Mouse (Mus musculus) Patski (cell line): ENCODE data around the gene Smyd1. TPM values are rescaled to one million over a fixed set of nuclear protein-coding genes. Genes with fewer than 3 reads are reported as not detected.

Experiments
- ATAC-seq: fragments of 100-300 bp; one replicate; pipeline ENCODE4 v1.8.0; 2021
- CTCF ChIA-PET: fragments of 350-600 bp; sonication (Branson Sonifier 250); formaldehyde crosslinking; loops from one replicate; lab custom pipeline; 2022; ENCODE audit warnings: inconsistent platforms; lab: Charles Lee
- POLR2A ChIA-PET: fragments of 350-600 bp; sonication (Branson Sonifier 250); formaldehyde crosslinking; loops from one replicate; lab custom pipeline; 2022; ENCODE audit warnings: antibody characterized with exemption, inconsistent platforms; lab: Charles Lee
- DNase-seq: peaks from one replicate; pipeline ENCODE4 v3.0.0-alpha.2; 2011; ENCODE audit warnings: low read depth, low spot score
- H3K27me3 ChIP-seq: fragments of 371-371 bp; one replicate; pipeline ENCODE4 v1.5.1; 2021
- CTCF ChIP-seq: fragments of 100-300 bp; IDR thresholded peaks from one replicate; pipeline ENCODE4 v1.5.1; 2021
- in situ Hi-C: fragments of 300-500 bp; cut with MboI; formaldehyde crosslinking; loops from 3 replicates; pipeline ENCODE4 v1.11.1; 2018; ENCODE audit warnings: low pct_unique_long_range_greater_than_20kb, mixed read lengths
- polyA plus RNA-seq: library from polyadenylated mRNA; unstranded; gene quantifications from one replicate; pipeline ENCODE4 v1.2.3, GENCODE M21; 2021

Smyd1 gene
- polyA plus RNA-seq, 1 experiment from 2014 or later = 0.71 TPM

DNA sequence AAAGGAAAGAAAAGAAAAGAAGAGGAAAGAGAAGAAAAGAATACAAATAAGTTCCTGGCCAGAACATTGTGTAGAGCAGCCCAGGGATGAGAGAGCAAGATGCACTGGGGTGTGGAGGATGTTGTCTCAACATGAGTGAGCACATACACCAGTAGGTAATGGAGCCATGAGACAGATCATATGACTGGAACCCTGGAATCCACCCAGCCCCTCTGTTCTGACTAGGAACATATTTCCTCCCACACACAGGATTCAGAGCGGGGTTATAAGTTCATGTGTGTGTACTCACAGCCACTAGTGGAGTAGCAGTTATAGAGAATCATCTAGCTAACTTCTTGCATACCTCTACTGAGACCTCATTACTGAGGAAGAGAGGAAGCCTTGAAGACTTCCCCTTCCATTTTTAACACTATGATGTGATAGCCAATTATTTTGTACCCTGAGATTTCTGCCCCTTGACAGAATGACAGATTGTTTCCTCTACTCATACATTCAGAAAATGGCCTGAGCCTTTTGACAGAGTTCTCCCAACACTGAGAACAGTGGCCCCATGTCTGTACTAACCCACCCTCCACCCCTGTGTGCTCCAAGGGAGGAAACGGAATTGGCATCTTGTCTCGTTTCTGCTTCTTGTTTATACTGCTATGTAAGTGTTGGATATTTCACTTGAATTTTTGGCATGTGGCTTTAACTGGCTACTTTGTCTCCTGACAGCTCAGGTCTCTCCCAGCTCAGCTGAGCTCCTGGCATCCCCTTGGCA lies 97.7 kb downstream of the Smyd1 start:
- ChIA-PET POLR2A (no interaction called here), CTCF (interaction anchor here (0.9 to 1.6 kb wide), 3 partner anchors 12 to 75 kb away, joined by 3 to 5 read pairs (median 3); partner anchors contain the start of gene Krcc1)
- H3K27me3 ChIP-seq = no peaks in the 10 kb centered on the region
- ATAC-seq = peak; percentile 79
- TF ChIP-seq CTCF = no peak
- in situ Hi-C loops = no loop called here
- DNase-seq = peak; percentile 80

DNA sequence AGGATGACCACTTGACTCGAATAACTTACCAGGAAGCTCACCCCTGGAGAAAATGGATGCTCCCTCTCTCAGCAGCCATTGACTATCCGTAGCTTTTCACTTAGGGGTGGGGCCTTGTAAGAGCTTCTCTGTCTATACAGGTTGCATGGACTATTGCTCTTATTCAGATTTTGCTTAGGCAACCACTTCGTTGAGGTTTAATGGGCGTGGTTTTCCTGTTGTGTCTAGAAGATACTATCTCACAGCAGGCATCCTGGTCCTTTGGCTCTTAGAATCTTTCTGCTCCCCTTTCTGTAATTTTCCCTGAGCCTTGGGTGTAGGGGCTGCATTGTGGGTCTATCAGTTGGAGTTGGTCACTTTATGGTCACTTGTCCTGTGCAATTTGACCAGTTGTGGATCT lies 100.5 kb downstream of the Smyd1 start:
- DNase-seq (no peak), ATAC-seq (no peak)
- CTCF ChIA-PET = no interaction called here
- H3K27me3 ChIP-seq = no peaks in the 10 kb centered on the region
- TF ChIP-seq CTCF = no peak
- POLR2A ChIA-PET = no interaction called here
- in situ Hi-C loops = no loop called here

DNA sequence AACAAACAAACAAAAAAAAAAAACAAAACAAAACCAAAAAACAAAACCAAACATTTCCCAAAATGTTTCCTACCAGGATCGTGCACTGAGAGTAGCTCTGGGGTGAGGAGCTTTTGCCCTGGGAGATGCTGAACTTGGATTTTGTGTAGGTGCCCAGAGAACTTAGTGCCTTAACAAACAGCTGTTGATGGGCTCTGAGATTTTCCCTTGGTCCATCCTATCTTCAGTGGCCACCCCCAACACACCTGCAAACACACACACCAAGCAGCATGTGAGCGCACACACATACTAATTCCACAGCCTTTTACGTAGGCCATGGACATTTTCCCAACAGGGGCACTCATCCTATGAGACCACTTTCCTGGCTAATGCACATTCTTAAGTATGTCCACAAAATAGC lies 109.6 kb downstream of the Smyd1 start:
- in situ Hi-C loops = no loop called here
- CTCF ChIA-PET = no interaction called here
- TF ChIP-seq CTCF = no peak
- H3K27me3 ChIP-seq = no peaks in the 10 kb centered on the region
- DNase-seq (no peak), ATAC-seq (no peak)
- POLR2A ChIA-PET = no interaction called here

DNA sequence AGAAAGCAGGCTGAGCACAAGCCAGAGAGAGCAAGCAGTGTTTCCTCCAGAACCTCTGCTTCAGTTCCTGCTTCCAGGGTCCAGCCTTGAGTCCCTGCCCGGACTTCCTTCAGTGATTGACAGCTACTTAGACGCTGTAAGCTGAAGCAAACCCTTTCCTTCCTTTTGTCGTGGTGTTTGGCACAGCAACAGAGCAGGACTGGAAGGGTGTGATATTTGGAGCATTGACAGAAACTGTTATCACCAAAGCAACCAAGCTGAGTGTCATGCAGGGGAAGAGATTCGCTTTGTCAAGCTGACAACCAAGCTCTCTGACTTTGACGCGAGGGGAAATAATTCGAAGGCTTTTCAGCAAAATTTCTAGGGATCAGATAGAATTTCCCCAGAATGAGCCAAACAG lies 110.1 kb downstream of the Smyd1 start:
- TF ChIP-seq CTCF = no peak
- ATAC-seq (no peak), DNase-seq (no peak)
- CTCF ChIA-PET = no interaction called here
- POLR2A ChIA-PET = no interaction called here
- H3K27me3 ChIP-seq = no peaks in the 10 kb centered on the region
- in situ Hi-C loops = no loop called here

DNA sequence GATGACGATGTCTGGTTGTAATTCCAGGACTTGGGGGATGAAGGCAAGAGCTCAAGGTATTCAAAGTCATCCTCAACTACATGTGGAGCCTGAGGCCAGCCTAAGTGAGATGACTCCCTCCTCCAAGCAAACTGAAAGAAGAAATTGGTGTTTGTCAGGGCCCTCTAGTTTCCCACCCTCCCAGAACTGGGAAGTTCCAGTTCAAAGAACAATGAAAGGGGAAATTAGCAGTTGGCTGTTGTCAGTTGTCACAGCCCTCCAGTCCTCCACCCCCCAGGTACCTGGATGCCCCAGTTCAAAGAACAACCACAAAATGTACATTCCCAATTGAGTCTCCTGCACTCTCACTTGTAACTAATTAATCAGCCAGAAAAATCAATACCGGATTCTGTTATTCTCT lies 113.3 kb downstream of the Smyd1 start:
- DNase-seq (no peak), ATAC-seq (no peak)
- in situ Hi-C loops = no loop called here
- no peak for TF ChIP-seq CTCF
- POLR2A ChIA-PET = no interaction called here
- CTCF ChIA-PET = interaction anchor here (1.2 to 1.3 kb wide), 2 partner anchors 9 to 12 kb away, joined by 3 to 4 read pairs; no protein-coding TSS in a partner anchor
- H3K27me3 ChIP-seq = no peaks in the 10 kb centered on the region

DNA sequence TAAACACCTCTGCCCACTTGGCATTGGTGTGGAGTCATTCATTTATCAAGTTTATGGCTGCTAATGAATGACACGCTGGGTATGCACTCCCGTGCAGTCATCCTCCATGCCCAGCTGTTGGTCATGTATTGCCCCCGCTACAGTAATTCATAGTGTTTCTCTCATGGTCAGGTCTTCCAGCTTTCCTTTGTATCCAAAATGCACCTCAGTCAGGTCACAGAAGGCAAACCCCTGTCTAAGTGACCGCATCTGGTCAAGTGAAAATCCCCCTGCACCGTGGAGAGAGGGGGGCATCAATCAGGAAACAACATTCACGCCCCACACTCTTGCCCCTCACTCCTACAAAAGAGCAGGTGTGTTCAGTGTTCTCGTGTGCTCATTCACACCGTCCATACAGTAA lies 117.9 kb downstream of the Smyd1 start:
- H3K27me3 ChIP-seq = no peaks in the 10 kb centered on the region
- ChIA-PET POLR2A (no interaction called here), CTCF (no interaction called here)
- DNase-seq (no peak), ATAC-seq (no peak)
- in situ Hi-C loops = no loop called here
- no peak for TF ChIP-seq CTCF

DNA sequence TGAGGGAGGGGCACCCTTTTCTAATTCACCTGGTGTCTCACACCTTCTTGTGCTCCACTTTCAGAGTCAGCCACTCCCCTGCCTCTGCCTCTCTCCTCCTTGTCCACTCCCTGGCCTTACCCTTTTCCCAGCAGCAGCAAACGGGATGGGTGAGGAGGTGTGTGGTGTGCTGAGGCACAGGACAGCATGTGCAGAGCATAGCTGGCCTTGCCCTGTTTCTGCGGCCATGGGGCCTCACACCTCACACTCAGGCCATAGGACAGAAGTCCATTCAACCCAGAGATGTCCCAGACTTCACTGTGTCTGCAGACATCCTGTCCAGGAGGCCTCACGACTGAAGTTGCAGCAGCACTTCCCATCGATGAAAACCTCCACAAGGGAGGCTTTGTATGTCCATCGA lies 118.4 kb downstream of the Smyd1 start:
- DNase-seq = no peak
- CTCF ChIA-PET = interaction anchor here (1.1 kb wide), 1 partner anchor 24 kb away, joined by 3 read pairs; no protein-coding TSS in a partner anchor
- H3K27me3 ChIP-seq = no peaks in the 10 kb centered on the region
- ATAC-seq = no peak
- in situ Hi-C loops = no loop called here
- POLR2A ChIA-PET = no interaction called here
- no peak for TF ChIP-seq CTCF

DNA sequence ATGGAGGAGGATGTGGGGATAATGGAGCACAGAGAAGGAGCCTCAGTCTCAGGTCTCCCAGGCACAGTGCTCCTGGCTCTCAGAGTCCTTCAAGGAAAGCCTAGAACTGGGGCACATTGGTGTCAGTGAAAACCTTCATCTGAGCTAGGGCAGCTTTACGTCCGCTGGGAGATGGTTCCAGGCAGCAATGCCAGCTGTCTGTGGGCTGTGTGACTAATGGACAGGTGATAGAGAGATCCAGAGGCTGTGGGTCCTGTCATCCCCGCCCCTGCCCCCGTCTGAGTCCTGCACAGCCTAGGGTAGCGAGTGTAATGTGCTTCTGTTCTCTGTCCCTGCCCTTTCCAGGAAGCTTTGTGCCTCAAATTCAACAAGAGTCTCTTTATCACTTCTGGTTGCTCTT lies 120.1 kb downstream of the Smyd1 start:
- H3K27me3 ChIP-seq = no peaks in the 10 kb centered on the region
- no peak for TF ChIP-seq CTCF
- CTCF ChIA-PET = interaction anchor here (1.3 kb wide), 1 partner anchor 36 kb away, joined by 3 read pairs; no protein-coding TSS in a partner anchor
- POLR2A ChIA-PET = no interaction called here
- in situ Hi-C loops = no loop called here
- no peak for ATAC-seq
- DNase-seq = no peak

DNA sequence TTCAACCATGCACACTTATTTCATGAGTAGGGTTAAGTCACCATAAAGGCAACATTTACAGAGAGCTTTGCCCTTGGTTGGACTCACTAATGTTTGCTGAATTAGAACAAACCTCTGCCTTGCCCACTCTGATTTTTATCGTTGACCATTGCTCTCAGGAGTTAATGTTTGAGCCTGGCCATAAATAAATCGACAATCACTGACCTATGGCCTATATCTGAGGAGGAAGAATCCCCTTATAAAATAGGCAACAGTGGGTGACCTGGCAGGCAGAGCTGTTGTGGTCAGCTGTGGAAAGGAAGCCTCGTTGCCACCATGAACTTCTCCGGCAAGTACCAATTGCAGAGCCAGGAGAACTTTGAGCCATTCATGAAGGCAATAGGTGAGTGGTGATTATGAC lies 122.4 kb downstream of the Smyd1 start, which contains the start of gene Fabp1:
Gene Fabp1 (plus strand): TSS at position 216 of the 400 bp plus-strand sequence.
- H3K27me3 ChIP-seq = no peaks in the 10 kb centered on the region
- POLR2A ChIA-PET = no interaction called here
- CTCF ChIA-PET = interaction anchor here (1.0 kb wide), 1 partner anchor 9 kb away, joined by 4 read pairs; no protein-coding TSS in a partner anchor
- DNase-seq (no peak), ATAC-seq (no peak)
- TF ChIP-seq CTCF = no peak
- in situ Hi-C loops = no loop called here

DNA sequence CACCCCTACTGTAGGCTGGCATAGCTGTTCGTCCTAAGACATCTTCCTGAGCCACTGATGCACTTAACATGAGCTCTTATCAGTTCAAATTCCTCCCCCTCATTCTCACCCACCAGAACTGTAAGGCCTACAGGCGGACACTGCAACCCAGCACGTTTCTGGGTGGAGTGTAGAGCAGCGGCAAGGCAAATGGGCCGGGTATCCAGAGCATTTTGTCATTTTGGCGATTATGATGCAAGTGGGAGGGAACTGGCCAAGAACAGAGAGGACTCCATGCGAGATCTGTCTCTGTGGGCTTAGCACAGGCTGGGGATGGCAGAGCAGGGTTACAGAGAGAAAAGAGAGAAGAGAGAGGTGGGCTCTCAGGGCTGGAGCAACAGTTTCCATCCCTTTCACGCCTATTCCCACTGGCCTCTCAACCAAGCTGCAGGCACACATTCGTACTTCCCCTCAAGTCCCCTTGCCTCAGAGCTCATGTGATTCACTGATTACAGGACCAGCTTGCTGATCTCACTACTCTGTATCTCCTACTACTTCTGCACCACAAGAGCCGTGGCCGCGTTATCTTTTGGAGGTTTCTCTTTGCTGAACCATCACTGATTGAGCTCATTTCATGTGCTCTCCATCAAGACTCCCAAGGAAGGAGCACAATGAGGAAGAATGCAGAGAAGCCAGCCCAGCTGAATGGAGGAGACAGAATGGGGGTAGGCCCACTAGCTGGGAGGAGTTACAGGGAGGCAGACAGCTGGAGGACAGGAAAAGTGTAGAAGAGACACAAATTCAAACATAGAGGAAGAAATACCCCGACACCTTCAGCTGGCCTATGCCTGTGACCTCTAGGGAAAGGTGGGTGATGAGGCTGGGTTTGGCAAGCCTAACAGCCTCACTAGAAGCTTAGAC lies 124.1 kb downstream of the Smyd1 start:
- ChIA-PET POLR2A (no interaction called here), CTCF (interaction anchor here (1.5 kb wide), 2 partner anchors 20 to 24 kb away, joined by 3 to 4 read pairs; no protein-coding TSS in a partner anchor)
- in situ Hi-C loops = no loop called here
- ATAC-seq = no peak
- TF ChIP-seq CTCF = no peak
- H3K27me3 ChIP-seq = no peaks in the 10 kb centered on the region
- no peak for DNase-seq

DNA sequence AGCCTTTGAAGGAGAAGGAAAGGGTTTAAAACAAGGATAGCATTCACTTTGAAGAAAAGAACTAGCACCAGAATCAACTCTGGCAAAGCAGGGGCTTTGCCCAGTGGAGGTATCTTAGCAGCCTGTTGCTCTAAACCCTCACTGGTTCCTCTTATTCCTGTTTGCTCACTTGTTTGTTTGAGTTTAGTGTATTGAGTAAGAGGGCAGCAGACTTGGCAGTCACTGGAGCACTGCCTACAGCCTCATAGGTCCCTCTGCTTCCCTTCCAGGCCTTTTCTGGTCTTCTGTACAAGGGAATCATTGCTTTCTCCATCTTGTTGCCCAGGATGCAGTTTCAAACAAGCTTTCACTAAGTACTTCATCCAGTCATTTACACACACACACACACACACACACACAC lies 125.9 kb downstream of the Smyd1 start:
- DNase-seq = no peak
- no peak for ATAC-seq
- in situ Hi-C loops = no loop called here
- ChIA-PET POLR2A (no interaction called here), CTCF (interaction anchor here (1.2 kb wide), 1 partner anchor 12 kb away, joined by 3 read pairs; no protein-coding TSS in a partner anchor)
- no peaks in the 10 kb centered on the region for H3K27me3 ChIP-seq
- TF ChIP-seq CTCF = no peak
